Mouse (Mus musculus) neural tube, embryonic 12.5 days (tissue): ENCODE measurements around the gene Epb41l5. TPM values are rescaled to one million over a fixed set of nuclear protein-coding genes. Genes with fewer than 3 reads are reported as not detected.
A peak's percentile ranks its signal among the peaks of the same experiment; 100 is the strongest.

Source experiments
- ATAC-seq: fragments of 200-750 bp; cut with Nextera tagmentation; 2 replicates; pipeline ENCODE4 v1.8.0; 2017; ENCODE audit warnings: low read depth, mild to moderate bottlenecking, moderate TSS enrichment, moderate library complexity; ENCODE audit not compliant: low FRiP score
- H3K27ac ChIP-seq: fragments of 300-500 bp; sonication (generic); 2 replicates; pipeline ENCODE4 v1.5.1; 2016
- H3K27me3 ChIP-seq: fragments of 300-500 bp; sonication (generic); replicated peaks from 2 replicates; pipeline ENCODE4 v1.6.1; 2016; ENCODE audit warnings: mild to moderate bottlenecking
- H3K36me3 ChIP-seq: fragments of 300-500 bp; sonication (generic); 2 replicates; pipeline ENCODE4 v1.6.1; 2016; ENCODE audit warnings: mild to moderate bottlenecking
- H3K4me1 ChIP-seq: fragments of 300-500 bp; sonication (generic); 2 replicates; pipeline ENCODE4 v1.6.1; 2016
- H3K4me2 ChIP-seq: fragments of 300-500 bp; sonication (generic); replicated peaks from 2 replicates; pipeline ENCODE4 v1.6.1; 2016; ENCODE audit warnings: mild to moderate bottlenecking
- H3K4me3 ChIP-seq: fragments of 300-500 bp; sonication (generic); 2 replicates; pipeline ENCODE4 v1.5.1; 2016
- H3K9ac ChIP-seq: fragments of 300-500 bp; sonication (generic); 2 replicates; pipeline ENCODE4 v1.6.1; 2016; ENCODE audit warnings: mild to moderate bottlenecking
- H3K9me3 ChIP-seq: fragments of 300-500 bp; sonication (generic); 2 replicates; pipeline ENCODE4 v1.6.1; 2016; ENCODE audit warnings: mild to moderate bottlenecking
- WGBS: fragments of 180-500 bp; shearing (Covaris S2); methylation state at CpG from one replicate; pipeline ENCODE4 v1.1.7; 2016; 5-methylcytosine and 5-hydroxymethylcytosine counted together
- polyA plus RNA-seq: library from polyadenylated mRNA; unstranded; fragments of >200 nt; fragmentation: Nextera tagmentation; extraction: Ambion mirVana; gene quantifications from 2 replicates; pipeline ENCODE4 v1.2.1, GENCODE M21; 2016

Gene Epb41l5
- 23.8 and 24.8 TPM in 2 replicates for polyA plus RNA-seq

- Histone ChIP-seq H3K9me3 (no peaks in the 10 kb centered on the region), H3K4me1 (peaks cover 5% of the 10 kb centered on the region), H3K9ac (peak within 1 kb of the TSS; percentile 70), H3K4me3 (peak within 1 kb of the TSS; percentile 71), H3K36me3 (no peaks in the 10 kb centered on the region), H3K4me2 (peak within 1 kb of the TSS; percentile 88), H3K27me3 (no peaks in the 10 kb centered on the region), H3K27ac (no peak within 1 kb of the TSS)
- ATAC-seq, result peak; percentile 97
- under 1% methylated on average over 86 of the region's 86 CpGs for WGBS
Observed at GRCm38 (mm10) chr1:119648205-119649111, at the start of gene Epb41l5. Gene Epb41l5, minus strand, starts transcription at chr1:119649000.

- Histone ChIP-seq H3K27me3 (no peaks in the 10 kb centered on the region), H3K27ac (no peak overlapping the region), H3K36me3 (peaks cover 20% of the 10 kb centered on the region), H3K9me3 (no peaks in the 10 kb centered on the region), H3K4me2 (no peak overlapping the region), H3K4me3 (no peak overlapping the region), H3K4me1 (no peaks in the 10 kb centered on the region), H3K9ac (no peak overlapping the region)
- WGBS, result 94% methylated on average over 1 of the region's 1 CpGs
- no peak for ATAC-seq
Observed at GRCm38 (mm10) chr1:119696860-119697259, 48.1 kb upstream of the Epb41l5 start.

GRCm38 (mm10) chr1:119685773-119686558 lies 37.2 kb upstream of the Epb41l5 start:
- Histone ChIP-seq H3K4me3 (no peak overlapping the region), H3K27me3 (no peaks in the 10 kb centered on the region), H3K36me3 (peaks cover 15% of the 10 kb centered on the region), H3K27ac (no peak overlapping the region), H3K4me1 (no peaks in the 10 kb centered on the region), H3K9ac (no peak overlapping the region), H3K4me2 (no peak overlapping the region), H3K9me3 (no peaks in the 10 kb centered on the region)
- WGBS, result 87% methylated on average over 3 of the region's 3 CpGs
- ATAC-seq, result no peak

GRCm38 (mm10) chr1:119681663-119682213 lies 32.9 kb upstream of the Epb41l5 start:
- ATAC-seq, result no peak
- H3K36me3 ChIP-seq, result peaks cover 19% of the 10 kb centered on the region
- no peaks in the 10 kb centered on the region for H3K9me3 ChIP-seq
- H3K9ac ChIP-seq, result no peak overlapping the region
- no peak overlapping the region for H3K4me2 ChIP-seq
- H3K27ac ChIP-seq, result no peak overlapping the region
- no peaks in the 10 kb centered on the region for H3K27me3 ChIP-seq
- H3K4me1 ChIP-seq, result no peaks in the 10 kb centered on the region
- no peak overlapping the region for H3K4me3 ChIP-seq
- WGBS, result 76% methylated on average over 2 of the region's 2 CpGs

- H3K9me3 ChIP-seq, result no peaks in the 10 kb centered on the region
- no peak overlapping the region for H3K4me3 ChIP-seq
- H3K4me1 ChIP-seq, result no peaks in the 10 kb centered on the region
- no peak for ATAC-seq
- H3K9ac ChIP-seq, result no peak overlapping the region
- no peak overlapping the region for H3K27ac ChIP-seq
- WGBS, result 88% methylated on average over 1 of the region's 1 CpGs
- peaks cover 18% of the 10 kb centered on the region for H3K36me3 ChIP-seq
- no peak overlapping the region for H3K4me2 ChIP-seq
- no peaks in the 10 kb centered on the region for H3K27me3 ChIP-seq
Observed at GRCm38 (mm10) chr1:119674984-119675383, 26.2 kb upstream of the Epb41l5 start.

GRCm38 (mm10) chr1:119666904-119667303 lies 18.1 kb upstream of the Epb41l5 start:
- H3K4me2 ChIP-seq, result no peak overlapping the region
- H3K9me3 ChIP-seq, result no peaks in the 10 kb centered on the region
- ATAC-seq, result no peak
- peaks cover 6% of the 10 kb centered on the region; the same call in 1 of the 2 replicates for H3K36me3 ChIP-seq
- WGBS, result 95% methylated on average over 7 of the region's 7 CpGs
- no peaks in the 10 kb centered on the region for H3K4me1 ChIP-seq
- no peak overlapping the region for H3K4me3 ChIP-seq
- no peak overlapping the region for H3K9ac ChIP-seq
- no peak overlapping the region for H3K27ac ChIP-seq
- H3K27me3 ChIP-seq, result no peaks in the 10 kb centered on the region

GRCm38 (mm10) chr1:119654307-119654706 lies 5.5 kb upstream of the Epb41l5 start:
- WGBS, result 85% methylated on average over 2 of the region's 2 CpGs
- Histone ChIP-seq H3K4me1 (no peaks in the 10 kb centered on the region), H3K4me3 (no peak overlapping the region), H3K36me3 (0 out of 2 replicates have a peak, but pooled peaks cover 3% of the 10 kb centered on the region), H3K27ac (no peak overlapping the region), H3K9me3 (no peaks in the 10 kb centered on the region), H3K9ac (no peak overlapping the region), H3K4me2 (no peak overlapping the region), H3K27me3 (no peaks in the 10 kb centered on the region)
- ATAC-seq, result no peak

- WGBS, result 90% methylated on average over 5 of the region's 5 CpGs
- peaks cover 5% of the 10 kb centered on the region for H3K4me1 ChIP-seq
- H3K27ac ChIP-seq, result no peak overlapping the region
- no peak overlapping the region for H3K9ac ChIP-seq
- H3K4me3 ChIP-seq, result no peak overlapping the region
- no peak overlapping the region for H3K4me2 ChIP-seq
- no peaks in the 10 kb centered on the region for H3K27me3 ChIP-seq
- H3K9me3 ChIP-seq, result no peaks in the 10 kb centered on the region
- H3K36me3 ChIP-seq, result no peaks in the 10 kb centered on the region
- ATAC-seq, result no peak
Observed at GRCm38 (mm10) chr1:119650386-119650785, 1.6 kb upstream of the Epb41l5 start.

GRCm38 (mm10) chr1:119649627-119650026 lies 827 bp upstream of the Epb41l5 start:
- 78% methylated on average over 2 of the region's 2 CpGs for WGBS
- Histone ChIP-seq H3K9ac (no peak overlapping the region), H3K27me3 (no peaks in the 10 kb centered on the region), H3K27ac (no peak overlapping the region), H3K4me2 (no peak overlapping the region), H3K4me1 (peaks cover 5% of the 10 kb centered on the region), H3K9me3 (no peaks in the 10 kb centered on the region), H3K36me3 (no peaks in the 10 kb centered on the region), H3K4me3 (no peak overlapping the region)
- no peak for ATAC-seq

GRCm38 (mm10) chr1:119646356-119646755 lies 2.4 kb downstream of the Epb41l5 start:
- ATAC-seq, result no peak
- Histone ChIP-seq H3K4me1 (peaks cover 9% of the 10 kb centered on the region), H3K27ac (no peak overlapping the region), H3K9me3 (no peaks in the 10 kb centered on the region), H3K4me3 (no peak overlapping the region), H3K9ac (no peak overlapping the region), H3K27me3 (no peaks in the 10 kb centered on the region), H3K36me3 (no peaks in the 10 kb centered on the region), H3K4me2 (no peak overlapping the region)
- WGBS, result 74% methylated on average over 2 of the region's 2 CpGs

GRCm38 (mm10) chr1:119642367-119642766 lies 6.4 kb downstream of the Epb41l5 start:
- no peaks in the 10 kb centered on the region for H3K27me3 ChIP-seq
- no peak overlapping the region for H3K9ac ChIP-seq
- H3K27ac ChIP-seq, result no peak overlapping the region
- WGBS, result 69% methylated on average over 12 of the region's 12 CpGs
- peaks cover 9% of the 10 kb centered on the region; the same call in 1 of the 2 replicates for H3K4me1 ChIP-seq
- H3K4me2 ChIP-seq, result no peak overlapping the region
- no peak overlapping the region for H3K4me3 ChIP-seq
- ATAC-seq, result no peak
- H3K9me3 ChIP-seq, result no peaks in the 10 kb centered on the region
- no peaks in the 10 kb centered on the region for H3K36me3 ChIP-seq
